Mouse (Mus musculus): ENCODE data around the gene Clec10a.

Gene Clec10a

DNA sequence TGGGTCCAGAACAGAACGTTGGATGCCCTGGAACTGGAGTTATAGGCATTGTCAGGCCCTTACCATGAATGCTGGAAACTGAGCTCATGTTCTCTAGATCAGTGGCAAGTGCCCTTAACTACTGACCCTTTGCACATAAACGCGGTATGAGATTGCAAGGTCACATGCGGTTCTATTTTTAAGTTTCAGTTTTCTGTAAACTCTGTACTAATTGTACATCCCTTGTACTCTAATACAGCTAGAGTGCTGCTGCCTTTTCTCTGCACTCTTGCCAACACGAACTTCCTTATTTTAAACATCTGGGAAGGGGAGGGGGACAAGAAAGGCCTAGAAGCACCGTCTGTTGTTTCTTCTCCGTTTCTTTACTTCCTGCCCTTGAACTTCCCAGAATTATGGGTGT lies 29.1 kb downstream of the Clec10a start:
- no peak for DNase-seq

DNA sequence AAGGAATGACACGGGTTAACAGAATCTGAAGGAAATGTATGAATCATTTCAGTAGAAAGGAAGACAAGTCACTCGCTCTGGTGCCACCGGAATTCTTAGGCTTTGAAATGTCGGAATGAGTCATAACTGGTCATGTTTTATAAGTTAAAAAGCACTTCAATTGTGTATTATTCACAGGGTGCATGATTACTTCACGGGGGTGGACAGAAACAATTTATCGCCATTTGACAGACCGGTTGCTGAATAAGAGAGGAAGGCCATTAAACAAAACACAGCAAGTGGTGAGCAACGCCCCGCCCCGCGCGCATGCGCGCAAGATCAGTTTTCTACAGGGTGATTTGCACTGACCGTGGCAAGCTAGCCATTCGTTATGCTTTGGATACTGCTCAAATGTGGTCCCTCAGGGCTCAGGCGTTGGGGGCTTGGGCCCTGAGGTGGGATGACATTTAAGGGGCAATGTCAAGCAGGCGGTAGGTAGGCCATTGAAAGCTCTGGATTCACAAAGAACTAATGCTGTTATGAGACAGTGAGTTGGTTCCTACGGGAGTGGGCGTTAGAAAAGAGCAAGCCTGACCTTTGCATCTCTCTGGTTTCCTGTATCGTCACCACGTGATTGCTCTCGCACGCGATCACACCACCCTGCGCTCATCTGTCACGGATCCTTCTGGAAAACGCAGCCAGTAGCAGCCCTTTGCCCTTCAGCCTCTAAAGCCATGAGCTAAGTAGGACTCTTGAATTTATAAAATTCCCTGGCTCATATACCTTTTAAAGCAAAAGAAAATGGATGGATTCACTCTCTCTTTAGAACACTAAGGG lies 33.5 kb downstream of the Clec10a start:
- no peak for DNase-seq

DNA sequence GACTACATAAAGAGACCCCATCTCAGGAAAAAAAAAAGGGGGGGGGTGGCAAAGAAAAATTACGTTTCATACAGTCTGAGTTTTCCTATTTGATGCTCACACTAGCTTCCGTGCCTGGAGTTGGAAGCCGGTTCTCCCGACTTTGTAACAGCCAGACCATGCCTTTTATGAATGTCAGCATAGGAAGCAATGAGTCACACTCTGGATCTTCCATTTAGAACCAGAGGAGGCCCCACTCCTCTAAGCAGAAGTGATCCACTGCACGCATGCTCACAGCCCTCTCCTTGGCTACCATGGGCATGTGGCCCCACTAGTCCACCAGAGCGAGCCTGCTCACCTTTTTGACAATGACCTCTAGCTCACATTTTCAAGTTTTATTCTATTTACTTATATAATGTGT lies 35.2 kb downstream of the Clec10a start:
- DNase-seq: no peak

DNA sequence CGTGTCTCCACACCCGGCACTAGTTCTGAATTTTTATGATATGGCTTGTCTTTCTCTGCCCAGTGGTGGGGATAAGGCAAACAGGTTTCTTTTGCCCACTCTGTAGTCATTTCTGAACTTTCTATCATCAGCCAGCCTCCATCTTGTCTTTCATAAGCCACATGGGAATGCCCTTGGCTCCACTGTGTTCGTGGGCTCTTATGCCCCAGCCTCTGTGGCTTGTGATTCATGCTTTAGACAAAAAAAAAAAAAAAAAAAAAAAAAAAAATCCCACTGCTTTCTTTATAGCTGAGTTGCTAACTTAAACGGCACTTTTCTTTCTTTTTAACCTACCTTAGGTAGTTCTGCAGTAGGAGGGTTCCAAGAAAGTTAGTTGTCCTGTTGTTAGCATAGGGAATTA lies 36.2 kb downstream of the Clec10a start:
- DNase-seq: no peak

DNA sequence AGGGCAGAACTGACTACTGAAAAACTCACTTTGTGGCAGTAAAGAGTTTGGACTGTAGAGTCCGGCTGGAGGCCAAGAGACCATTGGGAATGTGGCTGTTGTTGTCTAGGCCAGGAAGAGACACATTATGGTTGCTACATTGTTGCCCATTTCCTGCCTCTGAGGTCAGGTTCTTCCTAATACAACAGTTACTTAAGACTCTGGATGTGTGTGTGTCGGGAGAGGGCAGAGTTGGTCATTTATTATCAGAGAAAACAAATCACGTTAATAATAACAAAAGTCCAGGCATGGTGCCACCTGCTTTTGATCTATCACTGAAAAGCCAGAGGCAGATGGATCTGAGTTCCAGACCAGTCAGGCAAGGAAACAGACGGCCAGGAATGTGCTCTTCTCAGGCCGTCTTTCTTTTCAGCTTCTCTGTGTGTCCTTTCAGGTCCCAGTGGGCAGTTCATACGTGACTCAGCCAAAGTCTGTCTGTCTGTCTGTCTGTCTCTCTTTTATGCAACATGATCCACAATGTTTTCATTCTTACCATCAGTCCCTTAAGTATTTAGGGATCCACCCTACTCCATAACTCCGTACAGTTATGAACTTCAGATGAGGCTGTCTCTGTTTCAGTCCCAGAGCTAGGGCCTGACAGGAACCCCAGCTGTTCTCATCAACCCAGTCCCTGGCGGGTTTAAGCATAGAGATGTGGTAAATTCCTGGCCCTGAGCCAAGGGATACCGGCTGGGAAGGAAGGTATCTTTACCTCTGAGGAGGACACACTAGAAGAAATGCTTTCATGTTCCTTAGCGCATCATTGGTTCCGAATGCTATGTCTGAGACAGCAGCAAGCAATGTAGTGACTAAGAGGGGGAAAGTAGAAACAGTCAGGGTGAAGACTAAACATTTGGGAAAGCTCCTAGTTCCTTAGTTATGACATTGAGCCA lies 37.6 kb downstream of the Clec10a start:
- no peak for DNase-seq

- DNase-seq: no peak
Observed at GRCm38 (mm10) chr11:70198332-70198731, 42.3 kb downstream of the Clec10a start.

DNA sequence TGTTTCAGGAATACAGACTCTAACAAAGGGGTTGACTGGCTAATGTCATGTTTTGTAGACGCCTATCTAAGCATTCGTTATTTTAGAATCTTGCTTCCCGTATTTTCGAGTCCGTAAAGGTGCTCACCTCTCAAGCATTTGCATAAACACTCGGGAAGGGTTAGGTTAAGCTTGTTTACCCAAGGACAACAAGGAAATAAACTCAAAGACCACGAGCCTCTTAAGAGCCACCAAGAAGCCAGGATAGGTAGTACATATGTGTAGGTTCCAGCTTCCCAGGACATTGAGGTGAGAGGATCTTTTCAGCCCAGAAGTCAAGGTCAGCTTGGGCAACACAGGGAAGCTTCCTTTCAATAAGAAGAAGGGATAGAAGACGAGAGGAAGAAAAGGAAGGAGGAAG lies 43.1 kb downstream of the Clec10a start:
- no peak for DNase-seq

DNA sequence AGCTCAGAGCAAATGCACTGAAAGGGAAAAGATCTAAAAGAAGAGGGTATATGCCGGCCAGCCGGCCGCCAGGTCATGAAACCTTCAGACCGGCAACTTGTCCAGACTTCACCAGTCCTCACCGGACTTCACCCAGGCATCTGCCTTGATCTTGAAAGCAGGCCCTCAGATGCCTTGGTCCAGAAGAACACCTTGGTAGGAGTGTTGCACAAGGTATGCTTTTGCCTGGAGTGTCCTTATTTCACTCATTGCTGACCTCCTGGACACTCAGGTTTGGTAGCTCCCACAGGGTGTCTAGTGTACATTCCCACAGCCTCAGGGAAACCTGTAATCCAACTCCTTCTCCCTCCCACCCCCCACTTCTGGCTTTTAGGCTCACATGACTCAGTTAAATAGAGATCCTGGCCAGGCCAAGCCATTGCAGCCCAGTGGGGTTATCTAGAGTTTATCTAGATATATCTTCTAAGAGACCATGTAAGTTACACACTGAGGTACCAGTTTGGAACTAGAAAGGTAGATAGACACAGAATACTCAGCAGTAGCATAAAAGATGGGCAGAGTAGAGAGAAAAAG lies 44.1 kb downstream of the Clec10a start:
- DNase-seq: no peak

DNA sequence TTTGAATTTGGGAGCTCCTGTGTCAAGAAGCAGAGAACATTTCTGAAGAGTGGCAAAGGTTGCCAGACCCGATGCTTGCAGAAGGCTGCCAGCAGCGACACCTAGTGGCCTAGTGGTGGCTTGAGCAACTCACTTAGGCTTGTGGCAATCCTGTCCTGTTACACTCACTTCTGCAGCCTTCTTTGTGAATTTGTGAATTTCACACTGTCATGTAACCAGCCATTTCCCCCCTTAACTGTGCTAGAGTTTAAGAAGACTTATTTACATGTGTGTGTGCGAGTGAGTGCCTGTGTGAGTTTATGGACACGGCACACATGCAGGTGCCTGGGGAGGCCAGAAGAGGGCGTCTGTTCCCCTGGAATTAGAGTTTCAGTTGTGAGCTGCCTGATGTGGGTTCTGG lies 45.7 kb downstream of the Clec10a start:
- DNase-seq: peak; percentile 44

GRCm38 (mm10) chr11:70206801-70207200 lies 50.8 kb downstream of the Clec10a start:
- DNase-seq: no peak

GRCm38 (mm10) chr11:70207283-70207682 lies 51.3 kb downstream of the Clec10a start:
- no peak for DNase-seq

- no peak for DNase-seq
Observed at GRCm38 (mm10) chr11:70208778-70209388, 52.9 kb downstream of the Clec10a start.

DNA sequence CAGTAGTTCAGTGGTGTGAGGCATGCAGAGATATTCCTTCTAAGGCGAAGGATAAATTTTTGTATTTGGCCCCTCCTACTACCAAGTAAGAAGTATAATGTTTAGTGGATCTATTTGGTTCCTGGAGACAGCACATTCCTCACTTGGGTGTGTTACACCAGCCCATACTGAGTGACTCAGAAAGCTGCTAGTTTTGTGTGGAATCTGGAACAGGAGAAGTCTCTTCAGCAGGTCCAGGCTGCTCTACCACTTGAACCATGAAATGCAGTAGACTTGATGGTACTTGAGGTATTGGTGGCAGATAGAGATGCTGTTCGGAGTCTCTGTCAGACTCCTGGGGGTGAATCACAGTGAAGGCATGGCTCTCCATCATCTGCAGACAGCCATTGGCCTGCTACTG lies 54.7 kb downstream of the Clec10a start:
- no peak for DNase-seq

DNA sequence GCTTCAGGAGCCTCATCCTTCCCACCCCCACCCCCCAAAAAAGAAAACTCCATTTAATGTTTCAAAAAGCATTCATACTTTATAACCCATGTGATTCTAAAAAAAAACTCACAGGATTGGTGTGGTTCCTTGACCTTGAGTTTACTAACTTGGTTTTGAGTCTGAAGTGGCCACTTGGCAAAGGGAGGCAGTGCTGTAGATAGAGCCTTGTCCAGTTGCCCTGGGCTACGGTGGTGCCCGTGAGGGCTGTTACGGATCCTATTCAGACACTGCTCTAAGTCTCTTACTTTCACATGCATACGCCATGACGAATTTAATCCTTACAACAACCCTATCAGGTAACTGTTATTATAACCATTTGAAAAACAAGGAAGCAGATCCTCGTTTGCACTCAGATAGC lies 56.0 kb downstream of the Clec10a start:
- no peak for DNase-seq

GRCm38 (mm10) chr11:70212423-70212822 lies 56.4 kb downstream of the Clec10a start, which contains the start of gene Slc16a11:
Gene Slc16a11 (plus strand): TSS chr11:70212752.
- DNase-seq: no peak

GRCm38 (mm10) chr11:70212896-70213295 lies 56.9 kb downstream of the Clec10a start:
- no peak for DNase-seq

- DNase-seq: no peak
Observed at GRCm38 (mm10) chr11:70213736-70214135, 57.7 kb downstream of the Clec10a start.

DNA sequence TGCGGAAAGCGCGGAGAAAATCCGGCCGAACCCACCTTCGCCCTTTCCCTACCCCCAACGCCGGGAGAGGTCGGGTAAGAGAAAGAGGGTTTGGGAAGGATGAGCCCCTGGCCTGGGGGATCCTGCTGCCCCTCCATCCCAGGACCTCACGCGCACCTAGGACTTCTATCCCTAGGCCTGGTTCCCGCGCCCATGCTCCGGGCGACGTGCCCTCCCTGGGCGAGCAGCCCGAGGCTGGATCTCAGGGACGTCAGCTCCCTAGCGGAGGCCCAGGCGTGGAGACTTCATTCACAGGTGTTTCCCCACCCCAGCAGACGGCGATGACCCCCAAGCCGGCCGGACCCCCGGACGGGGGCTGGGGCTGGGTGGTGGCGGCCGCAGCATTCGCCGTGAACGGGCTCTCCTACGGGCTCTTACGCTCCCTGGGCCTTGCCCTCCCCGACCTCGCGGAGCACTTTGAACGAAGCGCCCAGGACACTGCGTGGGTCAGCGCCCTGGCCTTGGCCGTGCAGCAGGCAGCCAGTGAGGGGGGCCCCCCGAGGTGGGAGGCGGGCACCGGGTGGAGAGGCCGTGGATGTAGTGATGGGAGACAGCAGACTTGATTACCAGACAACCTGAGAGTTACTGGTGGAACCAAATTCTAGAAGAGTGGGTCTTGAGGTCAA lies 58.3 kb downstream of the Clec10a start:
- DNase-seq: no peak

DNA sequence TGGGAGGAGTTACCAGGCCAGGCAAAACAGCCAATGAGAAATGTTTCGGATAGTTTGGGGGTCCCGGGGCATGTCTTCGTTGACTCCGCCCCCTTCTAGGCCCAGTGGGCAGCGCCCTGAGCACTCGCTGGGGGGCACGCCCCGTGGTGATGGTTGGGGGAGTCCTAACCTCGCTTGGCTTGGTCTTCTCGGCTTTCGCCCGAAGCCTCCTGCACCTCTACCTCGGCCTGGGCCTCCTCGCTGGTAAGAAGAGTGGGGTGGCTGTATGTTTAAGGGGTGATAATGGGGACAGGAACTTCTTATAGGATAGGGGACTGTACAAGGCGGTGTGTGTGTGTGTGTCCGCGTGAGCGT lies 58.8 kb downstream of the Clec10a start:
- no peak for DNase-seq

DNA sequence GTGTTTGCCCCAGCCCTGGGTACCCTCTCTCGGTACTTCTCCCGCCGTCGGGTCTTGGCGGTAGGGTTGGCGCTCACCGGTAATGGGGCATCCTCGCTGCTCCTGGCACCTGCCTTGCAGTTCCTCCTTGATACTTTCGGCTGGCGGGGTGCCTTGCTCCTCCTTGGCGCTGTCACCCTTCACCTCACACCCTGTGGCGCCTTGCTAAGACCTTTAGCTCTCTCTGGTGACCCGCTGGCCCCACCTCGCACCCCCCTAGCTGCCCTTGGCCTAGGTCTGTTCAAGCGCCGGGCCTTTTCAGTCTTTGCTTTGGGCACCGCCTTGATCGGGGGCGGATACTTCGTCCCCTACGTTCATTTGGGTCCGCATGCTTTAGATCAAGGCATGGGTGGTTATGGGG lies 59.3 kb downstream of the Clec10a start:
- no peak for DNase-seq

GRCm38 (mm10) chr11:70216103-70216502 lies 60.1 kb downstream of the Clec10a start:
- DNase-seq: no peak

GRCm38 (mm10) chr11:70218039-70218438 lies 62.0 kb downstream of the Clec10a start:
- no peak for DNase-seq

Data from layer of hippocampus, adult 9-11 months (tissue).